Mouse (Mus musculus) neural tube, embryonic 11.5 days (tissue): Measurements from ENCODE around the gene Rock2. TPM values are rescaled to one million over a fixed set of nuclear protein-coding genes. Genes with fewer than 3 reads are reported as not detected.

Experiments used
- ATAC-seq: fragments of 200-750 bp; cut with Nextera tagmentation; 2 replicates; pipeline ENCODE4 v1.8.0; 2017; ENCODE audit warnings: moderate number of reproducible peaks, mild to moderate bottlenecking, moderate TSS enrichment, moderate library complexity; ENCODE audit not compliant: insufficient read depth, low FRiP score, low TSS enrichment
- DNase-seq: peaks from one replicate; pipeline ENCODE4 v3.0.0-alpha.2; 2015; ENCODE audit warnings: low spot score
- H3K27ac ChIP-seq: fragments of 300-500 bp; sonication (generic); 2 replicates; pipeline ENCODE4 v1.5.1; 2014; ENCODE audit warnings: low read depth, mild to moderate bottlenecking, low read length
- H3K27me3 ChIP-seq: fragments of 300-500 bp; sonication (generic); 2 replicates; pipeline ENCODE4 v1.6.1; 2014; ENCODE audit warnings: mild to moderate bottlenecking, low read length, mixed read lengths; ENCODE audit not compliant: control insufficient read depth, insufficient read depth
- H3K36me3 ChIP-seq: fragments of 300-500 bp; sonication (generic); 2 replicates; pipeline ENCODE4 v1.6.1; 2014; ENCODE audit warnings: mild to moderate bottlenecking, low read length, moderate library complexity, mixed read lengths; ENCODE audit not compliant: control insufficient read depth, insufficient read depth
- H3K4me1 ChIP-seq: fragments of 300-500 bp; sonication (generic); 2 replicates; pipeline ENCODE4 v1.6.1; 2014; ENCODE audit warnings: low read length, mixed read lengths; ENCODE audit not compliant: control insufficient read depth, insufficient read depth
- H3K4me2 ChIP-seq: fragments of 300-500 bp; sonication (generic); 2 replicates; pipeline ENCODE4 v1.6.1; 2014; ENCODE audit warnings: low read depth, mild to moderate bottlenecking, moderate library complexity
- H3K4me3 ChIP-seq: fragments of 300-500 bp; sonication (generic); 2 replicates; pipeline ENCODE4 v1.5.1; 2014; ENCODE audit warnings: low read depth, low read length
- H3K9ac ChIP-seq: fragments of 300-500 bp; sonication (generic); 2 replicates; pipeline ENCODE4 v1.6.1; 2014; ENCODE audit warnings: mild to moderate bottlenecking, low read length
- H3K9me3 ChIP-seq: fragments of 300-500 bp; sonication (generic); 2 replicates; pipeline ENCODE4 v1.6.1; 2016; ENCODE audit warnings: low read length; ENCODE audit not compliant: control insufficient read depth
- WGBS: fragments of 180-500 bp; shearing (Covaris S2); extraction: QIAGEN DNeasy Blood & Tissue Kit; methylation state at CpG from one replicate; pipeline ENCODE4 v1.1.7; 2014; 5-methylcytosine and 5-hydroxymethylcytosine counted together
- polyA plus RNA-seq: library from polyadenylated mRNA; unstranded; fragments of >200 nt; fragmentation: Nextera tagmentation; extraction: Ambion mirVana; gene quantifications from 2 replicates; pipeline ENCODE4 v1.2.1, GENCODE M21; 2014

The Rock2 gene
- 14.8 and 15.0 TPM in 2 replicates for polyA plus RNA-seq

GRCm38 (mm10) chr12:16894396-16895220, at the start of gene Rock2:
TSS of gene Rock2 (plus strand) at chr12:16894895.
- under 1% methylated on average over 65 of the region's 130 CpGs for WGBS
- ATAC-seq (peak; percentile 90), DNase-seq (peak; percentile 86)
- no peaks in the 10 kb centered on the region for H3K36me3 ChIP-seq
- peak within 1 kb of the TSS; percentile 91 for H3K27ac ChIP-seq
- H3K27me3 ChIP-seq = no peaks in the 10 kb centered on the region
- peak within 1 kb of the TSS; percentile 86 for H3K4me2 ChIP-seq
- H3K9ac ChIP-seq = peak within 1 kb of the TSS; percentile 91
- 0 out of 2 replicates have a peak, but pooled peaks cover 2% of the 10 kb centered on the region for H3K4me1 ChIP-seq
- peak within 1 kb of the TSS; percentile 87 for H3K4me3 ChIP-seq
- H3K9me3 ChIP-seq = no peaks in the 10 kb centered on the region

- Histone ChIP-seq H3K36me3 (no peaks in the 10 kb centered on the region), H3K27me3 (no peaks in the 10 kb centered on the region)
Measured at GRCm38 (mm10) chr12:16847204-16847792, 47.4 kb upstream of the Rock2 start.

GRCm38 (mm10) chr12:16848501-16848900, 46.2 kb upstream of the Rock2 start:
- DNase-seq (no peak), ATAC-seq (no peak)
- no peaks in the 10 kb centered on the region for H3K36me3 ChIP-seq
- H3K27ac ChIP-seq = no peak overlapping the region
- 87% methylated on average over 2 of the region's 2 CpGs for WGBS
- no peaks in the 10 kb centered on the region for H3K27me3 ChIP-seq
- no peak overlapping the region for H3K4me2 ChIP-seq
- no peak overlapping the region for H3K9ac ChIP-seq
- H3K4me1 ChIP-seq = peaks cover 2% of the 10 kb centered on the region; the same call in 1 of the 2 replicates
- H3K9me3 ChIP-seq = no peaks in the 10 kb centered on the region
- no peak overlapping the region for H3K4me3 ChIP-seq

More at GRCm38 (mm10) chr12:16847204-16847792, 47.4 kb upstream of the Rock2 start:
- no peak overlapping the region for H3K4me2 ChIP-seq
- H3K27ac ChIP-seq = no peak overlapping the region
- DNase-seq (no peak), ATAC-seq (no peak)
- peaks cover 2% of the 10 kb centered on the region; the same call in 1 of the 2 replicates for H3K4me1 ChIP-seq
- WGBS = 81% methylated on average over 4 of the region's 4 CpGs
- no peaks in the 10 kb centered on the region for H3K9me3 ChIP-seq
- H3K9ac ChIP-seq = no peak overlapping the region
- no peak overlapping the region for H3K4me3 ChIP-seq

- no peaks in the 10 kb centered on the region for H3K9me3 ChIP-seq
- 52% methylated on average over 2 of the region's 2 CpGs for WGBS
Measured at GRCm38 (mm10) chr12:16849821-16850220, 44.9 kb upstream of the Rock2 start.

GRCm38 (mm10) chr12:16850431-16851375, 44.0 kb upstream of the Rock2 start:
- Histone ChIP-seq H3K27ac (no peak overlapping the region), H3K9me3 (no peaks in the 10 kb centered on the region), H3K27me3 (no peaks in the 10 kb centered on the region), H3K36me3 (no peaks in the 10 kb centered on the region), H3K9ac (no peak overlapping the region), H3K4me3 (no peak overlapping the region), H3K4me1 (peaks cover 2% of the 10 kb centered on the region; the same call in 1 of the 2 replicates), H3K4me2 (no peak overlapping the region)
- WGBS = 44% methylated on average over 16 of the region's 16 CpGs
- no peak for ATAC-seq
- DNase-seq = peak; percentile 43

More at GRCm38 (mm10) chr12:16849821-16850220, 44.9 kb upstream of the Rock2 start:
- no peaks in the 10 kb centered on the region for H3K36me3 ChIP-seq
- DNase-seq = no peak
- no peak overlapping the region for H3K27ac ChIP-seq
- no peak overlapping the region for H3K9ac ChIP-seq
- no peak for ATAC-seq
- no peak overlapping the region for H3K4me2 ChIP-seq
- peaks cover 2% of the 10 kb centered on the region; the same call in 1 of the 2 replicates for H3K4me1 ChIP-seq
- no peak overlapping the region for H3K4me3 ChIP-seq
- H3K27me3 ChIP-seq = no peaks in the 10 kb centered on the region

- no peak overlapping the region for H3K4me3 ChIP-seq
- H3K9me3 ChIP-seq = no peaks in the 10 kb centered on the region
- no peak overlapping the region for H3K4me2 ChIP-seq
- H3K9ac ChIP-seq = no peak overlapping the region
- ATAC-seq (no peak), DNase-seq (no peak)
- no peaks in the 10 kb centered on the region for H3K27me3 ChIP-seq
- 89% methylated on average over 11 of the region's 11 CpGs for WGBS
- no peaks in the 10 kb centered on the region for H3K36me3 ChIP-seq
- peaks cover 2% of the 10 kb centered on the region; the same call in 1 of the 2 replicates for H3K4me1 ChIP-seq
- no peak overlapping the region for H3K27ac ChIP-seq
Measured at GRCm38 (mm10) chr12:16853431-16854165, 41.1 kb upstream of the Rock2 start.

GRCm38 (mm10) chr12:16855632-16856305, 38.9 kb upstream of the Rock2 start:
- Histone ChIP-seq H3K4me1 (no peaks in the 10 kb centered on the region; the same call in 1 of the 2 replicates), H3K9me3 (no peaks in the 10 kb centered on the region), H3K27me3 (no peaks in the 10 kb centered on the region), H3K9ac (no peak overlapping the region), H3K27ac (no peak overlapping the region), H3K4me3 (no peak overlapping the region), H3K4me2 (no peak overlapping the region), H3K36me3 (no peaks in the 10 kb centered on the region)
- peak; percentile 85 for ATAC-seq
- WGBS = 24% methylated on average over 6 of the region's 6 CpGs
- DNase-seq = peak; percentile 61
